Mouse (Mus musculus): Measurements from ENCODE around the gene Stra8.
A peak's percentile ranks its signal among the peaks of the same experiment; 100 is the strongest.

Gene Stra8

DNA sequence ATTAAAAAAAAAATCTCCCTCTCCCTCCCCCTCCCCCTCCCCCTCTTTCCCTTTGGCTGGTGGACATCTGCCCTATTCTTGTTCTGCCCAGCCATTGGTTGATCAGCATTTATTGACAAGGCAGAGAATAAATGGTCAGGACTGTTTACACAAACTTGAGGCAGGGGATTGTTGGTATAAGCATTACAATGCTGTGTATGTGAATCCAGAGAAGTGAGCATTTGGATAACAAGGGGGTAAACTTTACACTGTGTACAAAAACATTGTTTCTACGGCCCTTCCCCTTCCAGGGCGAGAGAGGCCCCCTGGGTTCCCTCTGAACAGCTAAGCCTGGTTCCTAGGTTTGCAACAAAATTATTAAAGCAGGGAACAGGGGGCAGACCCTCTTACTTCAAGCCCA lies 21.5 kb downstream of the Stra8 start:
- DNase-seq (ENCODE audit: low read depth, low spot score), result no peak

DNA sequence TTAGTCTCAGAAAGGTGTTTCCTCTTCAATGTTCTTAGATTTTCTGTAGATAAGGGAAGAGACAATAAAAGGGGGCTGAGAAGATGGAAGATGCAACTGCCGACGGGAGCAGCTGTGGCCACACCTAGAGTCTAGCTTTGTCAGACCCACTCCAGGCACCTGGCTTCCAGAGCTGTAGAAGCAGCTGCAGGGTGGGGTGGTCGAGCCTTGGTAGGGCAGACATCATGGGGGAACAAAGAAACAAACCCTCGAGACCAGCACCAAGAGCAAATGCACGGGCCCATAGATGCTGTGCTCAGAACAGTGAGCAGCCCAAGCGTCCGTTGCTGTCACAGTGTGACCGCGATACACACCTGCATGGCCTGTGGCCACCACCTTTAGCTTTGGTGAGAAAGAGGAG lies 22.5 kb downstream of the Stra8 start:
- DNase-seq (ENCODE audit: low read depth, low spot score), result no peak

DNA sequence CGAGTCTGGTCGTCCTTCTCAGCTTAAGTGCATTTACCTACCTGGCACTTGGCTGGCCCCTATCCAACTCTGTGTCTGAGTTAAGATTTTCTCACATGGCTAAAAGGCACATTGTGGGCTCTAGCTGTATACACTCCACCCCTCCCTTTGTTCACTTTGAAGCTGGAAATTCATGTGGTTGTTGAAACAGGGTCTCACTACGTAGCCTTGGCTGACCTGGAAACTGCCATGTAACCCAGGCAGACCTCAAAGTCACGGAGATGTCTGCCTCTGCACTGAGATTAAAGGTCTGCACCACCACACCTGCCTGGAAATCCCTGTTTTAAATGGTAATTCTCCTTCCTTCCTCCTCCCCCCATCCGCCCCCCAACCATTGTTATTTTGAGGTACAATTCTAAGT lies 23.5 kb downstream of the Stra8 start:
- DNase-seq (ENCODE audit: low read depth, low spot score), result no peak

- DNase-seq (ENCODE audit: low read depth, low spot score), result no peak
These were observed 26.6 kb downstream of the Stra8 start for GRCm38 (mm10) chr6:34946486-34947079.

GRCm38 (mm10) chr6:34948461-34948860 lies 28.5 kb downstream of the Stra8 start:
- no peak for DNase-seq (ENCODE audit: low read depth, low spot score)

GRCm38 (mm10) chr6:34951518-34951917 lies 31.6 kb downstream of the Stra8 start:
- DNase-seq (ENCODE audit: low read depth, low spot score), result no peak

GRCm38 (mm10) chr6:34951956-34952667 lies 32.1 kb downstream of the Stra8 start:
- peak; percentile 19 for DNase-seq (ENCODE audit: low read depth, low spot score)

GRCm38 (mm10) chr6:34954926-34955861 lies 35.2 kb downstream of the Stra8 start:
- DNase-seq (ENCODE audit: low read depth, low spot score), result peak; percentile 85

GRCm38 (mm10) chr6:34955862-34956241 lies 35.9 kb downstream of the Stra8 start:
- DNase-seq (ENCODE audit: low read depth, low spot score), result no peak

GRCm38 (mm10) chr6:34959131-34959530 lies 39.2 kb downstream of the Stra8 start:
- DNase-seq (ENCODE audit: low read depth, low spot score), result no peak

DNA sequence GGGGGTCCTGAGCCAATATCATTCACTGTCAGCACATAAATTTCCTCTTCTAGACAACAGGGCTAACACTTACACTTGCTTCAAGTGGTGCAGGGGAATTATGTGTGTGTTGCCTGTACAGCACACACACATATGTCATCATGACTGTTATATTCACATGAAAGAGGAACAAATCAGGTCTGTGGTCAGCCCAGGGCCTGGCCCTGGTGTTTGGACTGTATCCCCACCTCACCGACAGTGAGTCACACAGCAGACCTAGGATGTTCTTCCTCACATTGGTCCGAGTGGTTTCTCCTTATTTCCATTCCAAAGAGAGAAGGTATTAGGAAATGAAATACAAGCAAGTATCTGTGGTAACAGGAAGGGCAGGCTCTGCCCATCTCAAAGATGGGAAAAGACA lies 44.6 kb downstream of the Stra8 start:
- DNase-seq (ENCODE audit: low read depth, low spot score), result peak; percentile 12

DNA sequence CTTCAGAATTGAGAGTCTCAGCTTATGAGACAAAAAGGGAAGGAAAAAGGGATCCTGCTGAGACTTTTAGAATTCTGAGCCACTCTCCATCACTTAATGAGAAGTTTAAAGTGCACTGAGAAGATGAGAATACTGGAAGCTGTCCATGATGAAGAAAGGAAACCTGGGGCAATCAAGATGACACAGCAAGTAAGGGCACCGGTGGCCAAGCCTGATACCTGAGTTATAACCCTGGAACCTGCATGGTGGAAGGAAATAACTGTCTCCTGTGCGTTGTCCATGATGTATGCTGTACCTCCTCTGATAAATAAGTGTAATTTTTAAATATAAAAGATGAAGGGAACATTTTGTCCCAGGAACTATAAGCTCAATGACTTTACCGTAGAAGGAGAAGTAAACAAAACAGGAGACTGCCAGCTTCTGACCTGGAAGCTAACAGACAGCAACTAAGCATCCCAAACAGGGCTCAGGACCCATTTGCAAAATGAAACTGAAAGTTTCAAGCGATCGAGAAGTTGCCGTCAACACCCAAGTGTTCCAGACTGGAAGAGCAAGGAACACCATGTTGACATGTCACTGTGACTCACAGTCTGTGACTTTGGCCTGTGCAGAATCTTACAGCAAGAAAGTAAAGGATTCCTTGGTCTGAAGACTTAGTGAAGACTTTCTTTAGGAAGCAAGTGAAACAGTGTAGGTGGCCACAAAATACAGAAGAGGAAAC lies 46.0 kb downstream of the Stra8 start:
- DNase-seq (ENCODE audit: low read depth, low spot score), result peak; percentile 35

DNA sequence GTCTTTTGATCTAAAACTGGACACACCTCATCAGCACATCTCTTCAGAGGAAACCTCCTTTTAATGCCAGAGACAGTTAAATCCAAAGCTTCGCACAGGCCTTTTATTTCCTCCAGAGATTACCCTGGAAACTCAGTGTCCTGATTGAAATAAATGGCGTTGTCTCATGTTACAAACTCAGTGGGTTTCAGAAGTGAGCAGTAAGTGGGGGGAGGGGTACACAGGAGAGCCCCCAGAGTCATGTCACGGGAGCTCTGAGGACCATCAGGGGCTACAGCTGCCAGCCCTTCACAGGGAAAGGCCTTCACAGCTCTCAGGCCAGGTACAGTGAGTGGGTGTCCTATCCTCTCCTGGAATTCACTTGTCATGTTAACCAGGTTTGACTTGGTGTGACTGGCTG lies 51.2 kb downstream of the Stra8 start:
- no peak for DNase-seq (ENCODE audit: low read depth, low spot score)

- no peak for DNase-seq (ENCODE audit: low read depth, low spot score)
These were observed 59.3 kb downstream of the Stra8 start for GRCm38 (mm10) chr6:34979291-34979690.

DNA sequence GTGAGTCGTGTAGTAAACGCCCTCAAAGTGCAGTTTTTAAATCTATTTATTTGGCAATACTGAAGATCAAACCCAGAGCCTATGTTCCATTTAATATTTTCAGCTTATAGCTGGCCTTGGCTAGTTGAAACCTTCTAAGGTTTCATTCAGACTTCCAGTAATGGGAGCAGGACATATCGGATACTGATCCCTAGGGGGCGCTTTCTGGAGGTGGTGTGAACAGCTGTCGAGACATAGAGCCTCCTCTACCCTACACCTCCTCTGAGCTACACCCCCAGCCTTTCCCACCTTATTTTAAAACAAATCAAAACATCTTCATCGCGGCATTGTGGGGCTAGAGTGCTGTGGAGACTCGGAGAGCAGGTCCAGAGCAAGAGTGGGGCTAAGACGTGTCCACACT lies 60.7 kb downstream of the Stra8 start:
- peak; percentile 20 for DNase-seq (ENCODE audit: low read depth, low spot score)

DNA sequence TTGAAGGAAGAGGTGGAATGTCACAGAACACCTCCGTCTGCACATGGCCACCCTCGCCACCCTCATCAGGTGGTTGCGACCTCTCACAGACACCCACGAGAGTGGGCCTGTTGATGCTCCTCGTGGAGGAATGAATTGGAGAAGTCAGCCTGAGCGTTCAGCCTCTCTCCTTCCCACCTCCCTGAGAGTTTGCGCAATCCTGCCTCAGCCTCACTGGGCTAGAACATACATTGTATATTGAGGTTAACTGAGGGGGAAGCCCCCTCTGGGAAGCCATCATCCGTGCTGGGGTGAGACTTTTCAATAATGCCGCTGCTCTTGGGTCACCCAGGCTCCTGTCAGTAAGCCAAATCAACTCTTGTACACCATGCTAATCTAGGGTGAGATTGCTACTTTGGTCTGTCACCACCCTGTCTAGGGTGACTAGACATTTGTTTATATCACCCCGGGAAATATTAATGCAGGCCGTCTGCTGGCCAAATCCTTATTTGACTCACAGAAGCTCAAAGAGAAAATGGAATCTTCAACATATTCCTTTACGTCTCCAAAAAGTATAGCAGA lies 67.2 kb downstream of the Stra8 start:
- DNase-seq (ENCODE audit: low read depth, low spot score), result no peak

- no peak for DNase-seq (ENCODE audit: low read depth, low spot score)
These were observed 68.3 kb downstream of the Stra8 start, which contains the start of gene Slc23a4 for GRCm38 (mm10) chr6:34988081-34988761. TSS of gene Slc23a4 (minus strand) at chr6:34988404.
